Mouse (Mus musculus): ENCODE measurements at regions not wholly inside any gene's neighbourhood (a gene's known extent, or its start where the extent isn't known, plus 50 kb on each side); places are given as distances from the start of the nearest gene placed in this dataset.

- DNase-seq: no peak
These were observed 59.3 kb downstream of the Trap1a start for GRCm38 (mm10) chrX:139392777-139393176.

- DNase-seq: peak; percentile 18 to 78
These were observed 63.5 kb upstream of the D330045A20Rik start for GRCm38 (mm10) chrX:139416701-139417100.

- DNase-seq: no peak
These were observed 60.3 kb upstream of the D330045A20Rik start for GRCm38 (mm10) chrX:139419867-139420266.

- no peak for DNase-seq
These were observed 55.9 kb upstream of the D330045A20Rik start for GRCm38 (mm10) chrX:139424307-139424706.

All from heart, adult 18-20 months (tissue).